Mouse (Mus musculus) C2C12 (cell line): ENCODE data around the gene Ppfibp1.

Experiments used
- CTCF ChIP-seq: IDR thresholded peaks from one replicate; pipeline ENCODE4 v1.5.1; 2011; ENCODE audit not compliant: control insufficient read depth, insufficient read depth, insufficient read length
- MAX ChIP-seq: IDR thresholded peaks from one replicate; pipeline ENCODE4 v1.6.1; 2011; ENCODE audit warnings: mild to moderate bottlenecking, control low read depth
- MYOG ChIP-seq: IDR thresholded peaks from one replicate; pipeline ENCODE4 v1.6.1; 2011; ENCODE audit not compliant: control insufficient read depth, insufficient read length; ENCODE audit errors: extremely low read depth
- USF1 ChIP-seq: IDR thresholded peaks from one replicate; pipeline ENCODE4 v1.6.1; 2011; ENCODE audit warnings: low read depth, mild to moderate bottlenecking, control low read depth, moderate library complexity

DNA sequence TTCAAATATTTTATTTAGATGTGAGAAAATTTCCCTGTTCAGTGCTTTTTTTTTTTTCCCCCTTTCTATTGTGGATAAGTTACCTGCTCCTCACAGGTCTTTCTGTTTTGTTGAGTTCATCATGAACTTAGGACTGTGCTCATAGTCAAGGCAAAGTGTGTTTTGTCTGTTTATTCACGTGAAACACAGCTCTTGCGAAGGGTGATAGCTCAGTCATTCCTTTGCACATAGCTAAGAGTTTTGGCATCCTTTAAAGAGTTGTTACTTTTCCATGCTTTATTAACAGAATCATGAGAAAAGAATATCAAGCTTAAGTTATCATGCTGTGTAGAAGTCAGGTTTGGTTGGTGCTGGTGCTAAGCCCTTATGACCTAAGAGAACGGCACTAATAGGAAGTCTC lies 16.4 kb downstream of the Ppfibp1 start:
- TF ChIP-seq CTCF, result no peak
- TF ChIP-seq MAX, result no peak
- no peak for TF ChIP-seq MYOG
- no peak for TF ChIP-seq USF1
